Mouse (Mus musculus): Measurements from ENCODE around the gene Papss1. TPM values are rescaled to one million over a fixed set of nuclear protein-coding genes. Genes with fewer than 3 reads are reported as not detected.

Gene Papss1
- polyA plus RNA-seq, 1 experiment from 2014 or later: 45.9 TPM

DNA sequence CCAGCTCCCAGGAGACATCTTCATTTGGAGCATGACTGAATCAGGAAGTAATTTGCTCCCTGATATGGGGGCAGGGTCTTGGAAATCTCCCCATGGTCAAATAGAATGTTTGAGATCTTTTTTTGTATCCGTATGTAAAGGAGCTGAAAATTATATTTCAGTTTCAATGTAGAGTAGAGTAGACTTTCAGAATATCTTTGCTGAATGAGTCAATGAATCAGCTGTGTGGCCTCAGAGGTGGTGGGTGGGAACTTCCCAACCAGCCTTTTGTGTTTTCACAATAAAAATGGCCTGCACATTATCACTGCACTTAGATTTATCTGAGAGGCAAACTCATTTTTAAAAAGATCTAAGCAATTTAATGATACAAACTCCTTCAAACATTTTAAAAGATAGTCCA, 58.6 kb downstream of the Papss1 start:
- peaks cover 11% of the 10 kb centered on the region; the same call in 1 of the 2 replicates for H3K36me3 ChIP-seq (ENCODE audit: insufficient read depth, low read length)
- H3K9me3 ChIP-seq (ENCODE audit: low read length): no peaks in the 10 kb centered on the region
- TF ChIP-seq CTCF (IDR thresholded peaks at IDR 0.05): no peak
- no peak for TF ChIP-seq EP300 (IDR thresholded peaks at IDR 0.05)
- DNase-seq (ENCODE audit: low spot score): no peak
- 91% methylated on average over 1 of the region's 1 CpGs for WGBS
- no peaks in the 10 kb centered on the region for H3K4me1 ChIP-seq (ENCODE audit: insufficient read depth, low read depth, low read length)
- no peaks in the 10 kb centered on the region for H3K27me3 ChIP-seq (replicated peaks; ENCODE audit: insufficient read depth, low read length)
- H3K4me2 ChIP-seq (replicated peaks; ENCODE audit: low read depth, low read length): no peak overlapping the region
- no peak overlapping the region for H3K27ac ChIP-seq (ENCODE audit: low read length)
- no peak for ATAC-seq
- H3K9ac ChIP-seq (replicated peaks; ENCODE audit: low read depth): no peak overlapping the region
- no peak overlapping the region for H3K4me3 ChIP-seq (ENCODE audit: low read depth, low read length)

DNA sequence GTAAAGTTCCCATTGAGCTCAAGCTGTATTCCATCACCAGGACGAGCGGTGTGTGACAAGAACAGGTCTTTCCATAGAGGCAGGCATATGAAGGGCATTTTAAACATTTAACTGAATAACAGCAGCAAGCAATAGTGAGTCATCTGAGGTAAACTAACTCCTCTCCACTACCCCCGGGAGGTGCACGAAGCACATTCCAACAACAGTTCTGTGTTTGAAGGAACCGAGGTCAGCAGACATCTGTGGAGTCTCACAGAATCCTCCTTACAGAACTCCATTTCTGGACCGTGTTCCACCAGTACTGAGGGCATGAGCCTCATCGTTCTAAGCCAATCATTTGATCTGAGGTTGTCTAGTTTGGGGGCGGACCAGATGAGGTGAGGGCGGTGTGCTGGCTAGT, 59.5 kb downstream of the Papss1 start:
- no peak overlapping the region for H3K9ac ChIP-seq (replicated peaks; ENCODE audit: low read depth)
- H3K27ac ChIP-seq (ENCODE audit: low read length): no peak overlapping the region
- 92% methylated on average over 9 of the region's 9 CpGs for WGBS
- no peak for DNase-seq (ENCODE audit: low spot score)
- H3K27me3 ChIP-seq (replicated peaks; ENCODE audit: insufficient read depth, low read length): no peaks in the 10 kb centered on the region
- no peaks in the 10 kb centered on the region for H3K4me1 ChIP-seq (ENCODE audit: insufficient read depth, low read depth, low read length)
- H3K36me3 ChIP-seq (ENCODE audit: insufficient read depth, low read length): peaks cover 9% of the 10 kb centered on the region; the same call in 1 of the 2 replicates
- no peak overlapping the region for H3K4me2 ChIP-seq (replicated peaks; ENCODE audit: low read depth, low read length)
- no peak for ATAC-seq
- TF ChIP-seq EP300 (IDR thresholded peaks at IDR 0.05): no peak
- TF ChIP-seq CTCF (IDR thresholded peaks at IDR 0.05): no peak
- H3K4me3 ChIP-seq (ENCODE audit: low read depth, low read length): no peak overlapping the region
- no peaks in the 10 kb centered on the region for H3K9me3 ChIP-seq (ENCODE audit: low read length)

- ATAC-seq: no peak
- no peak overlapping the region for H3K4me2 ChIP-seq (replicated peaks; ENCODE audit: low read depth, low read length)
- no peaks in the 10 kb centered on the region for H3K27me3 ChIP-seq (replicated peaks; ENCODE audit: insufficient read depth, low read length)
- no peak overlapping the region for H3K9ac ChIP-seq (replicated peaks; ENCODE audit: low read depth)
- no peak for DNase-seq (ENCODE audit: low spot score)
- peaks cover 7% of the 10 kb centered on the region; the same call in 1 of the 2 replicates for H3K36me3 ChIP-seq (ENCODE audit: insufficient read depth, low read length)
- no peaks in the 10 kb centered on the region for H3K4me1 ChIP-seq (ENCODE audit: insufficient read depth, low read depth, low read length)
- H3K27ac ChIP-seq (ENCODE audit: low read length): no peak overlapping the region
- TF ChIP-seq EP300 (IDR thresholded peaks at IDR 0.05): no peak
- TF ChIP-seq CTCF (IDR thresholded peaks at IDR 0.05): no peak
- H3K4me3 ChIP-seq (ENCODE audit: low read depth, low read length): no peak overlapping the region
- no peaks in the 10 kb centered on the region for H3K9me3 ChIP-seq (ENCODE audit: low read length)
- WGBS: 92% methylated on average over 4 of the region's 4 CpGs
Observed at GRCm38 (mm10) chr3:131627476-131627875, 62.9 kb downstream of the Papss1 start.

GRCm38 (mm10) chr3:131628265-131628664, 63.7 kb downstream of the Papss1 start:
- Histone ChIP-seq H3K36me3 (ENCODE audit: insufficient read depth, low read length) (peaks cover 10% of the 10 kb centered on the region; the same call in 1 of the 2 replicates), H3K27me3 (replicated peaks; ENCODE audit: insufficient read depth, low read length) (no peaks in the 10 kb centered on the region), H3K9ac (replicated peaks; ENCODE audit: low read depth) (no peak overlapping the region), H3K9me3 (ENCODE audit: low read length) (no peaks in the 10 kb centered on the region), H3K27ac (ENCODE audit: low read length) (no peak overlapping the region), H3K4me3 (ENCODE audit: low read depth, low read length) (no peak overlapping the region), H3K4me2 (replicated peaks; ENCODE audit: low read depth, low read length) (no peak overlapping the region), H3K4me1 (ENCODE audit: insufficient read depth, low read depth, low read length) (no peaks in the 10 kb centered on the region)
- no peak for TF ChIP-seq CTCF (IDR thresholded peaks at IDR 0.05)
- TF ChIP-seq EP300 (IDR thresholded peaks at IDR 0.05): no peak
- 74% methylated on average over 5 of the region's 5 CpGs for WGBS
- ATAC-seq (no peak), DNase-seq (ENCODE audit: low spot score) (no peak)

GRCm38 (mm10) chr3:131628931-131629330, 64.4 kb downstream of the Papss1 start:
- DNase-seq (ENCODE audit: low spot score): no peak
- Histone ChIP-seq H3K27me3 (replicated peaks; ENCODE audit: insufficient read depth, low read length) (no peaks in the 10 kb centered on the region), H3K9me3 (ENCODE audit: low read length) (no peaks in the 10 kb centered on the region), H3K4me1 (ENCODE audit: insufficient read depth, low read depth, low read length) (no peaks in the 10 kb centered on the region), H3K4me2 (replicated peaks; ENCODE audit: low read depth, low read length) (no peak overlapping the region), H3K36me3 (ENCODE audit: insufficient read depth, low read length) (peaks cover 10% of the 10 kb centered on the region; the same call in 1 of the 2 replicates), H3K4me3 (ENCODE audit: low read depth, low read length) (no peak overlapping the region), H3K27ac (ENCODE audit: low read length) (no peak overlapping the region), H3K9ac (replicated peaks; ENCODE audit: low read depth) (no peak overlapping the region)
- ATAC-seq: no peak
- TF ChIP-seq EP300 (IDR thresholded peaks at IDR 0.05) (no peak), CTCF (IDR thresholded peaks at IDR 0.05) (no peak)
- 81% methylated on average over 3 of the region's 3 CpGs for WGBS

- Histone ChIP-seq H3K4me1 (ENCODE audit: insufficient read depth, low read depth, low read length) (no peaks in the 10 kb centered on the region), H3K9me3 (ENCODE audit: low read length) (no peaks in the 10 kb centered on the region), H3K9ac (replicated peaks; ENCODE audit: low read depth) (no peak overlapping the region), H3K27me3 (replicated peaks; ENCODE audit: insufficient read depth, low read length) (no peaks in the 10 kb centered on the region), H3K4me3 (ENCODE audit: low read depth, low read length) (no peak overlapping the region), H3K27ac (ENCODE audit: low read length) (no peak overlapping the region), H3K4me2 (replicated peaks; ENCODE audit: low read depth, low read length) (no peak overlapping the region), H3K36me3 (ENCODE audit: insufficient read depth, low read length) (peaks cover 10% of the 10 kb centered on the region; the same call in 1 of the 2 replicates)
- WGBS: 76% methylated on average over 11 of the region's 11 CpGs
- ATAC-seq: no peak
- TF ChIP-seq CTCF (IDR thresholded peaks at IDR 0.05) (no peak), EP300 (IDR thresholded peaks at IDR 0.05) (no peak)
- no peak for DNase-seq (ENCODE audit: low spot score)
Observed at GRCm38 (mm10) chr3:131630407-131631317, 66.1 kb downstream of the Papss1 start.

All from lung, postnatal 0 days (tissue).